ENCODE assay signal across 23 mouse cellular contexts in genomic region chr2:59747757-59748156, GRCm38 (mm10).
DNase-seq lines count a peak whose midpoint lies in the region; ATAC-seq and TF ChIP-seq lines count a peak whose summit lies in the region.
"Had no signal": no experiment of that assay in that cellular context is flagged by ENCODE, and none has a peak within 500 bp of the region (broad histone marks: within the 10 kb centered on the region; RNA-seq: fewer than 3 reads in every experiment).

No protein-coding gene starts in this region.

- H3K27ac ChIP-seq in intestine, embryonic 15.5 days, result 0 out of 2 replicates have a peak overlapping the region, but pooled peaks have one; percentile 6
- H3K27ac ChIP-seq in intestine, postnatal 0 days (ENCODE audit: low read depth, low read length), result peak overlapping the region; percentile 88
- peak overlapping the region; percentile 95 for H3K27ac ChIP-seq in small intestine, adult 2 months (ENCODE audit: insufficient read depth, low read depth, low read length)
- H3K27ac ChIP-seq: embryonic facial prominence, embryonic 10.5 days; embryonic facial prominence, embryonic 12.5 days; forebrain, embryonic 13.5 days; forebrain, embryonic 15.5 days had no signal

- peak; percentile 71 for ATAC-seq in intestine, embryonic 15.5 days
- peak; percentile 84 for ATAC-seq in intestine, postnatal 0 days
- ATAC-seq in inflammation-experienced regulatory T-cells, adult 6 months, result no peak
- ATAC-seq: activated CD4-positive, CD25-positive, alpha-beta regulatory T cell, adult 4 months; CD4-positive, CD25-positive, alpha-beta regulatory T cell, adult 4 months; forebrain, embryonic 13.5 days; forebrain, embryonic 15.5 days; Patski had no signal

- H3K4me3 ChIP-seq in intestine, embryonic 15.5 days (replicated peaks), result no peak overlapping the region
- H3K4me3 ChIP-seq in intestine, postnatal 0 days (ENCODE audit: low read depth, low read length), result no peak overlapping the region
- H3K4me3 ChIP-seq in small intestine, adult 2 months (ENCODE audit: low read depth, low read length), result no peak overlapping the region
- H3K4me3 ChIP-seq: embryonic facial prominence, embryonic 10.5 days; embryonic facial prominence, embryonic 12.5 days; forebrain, embryonic 13.5 days; forebrain, embryonic 15.5 days had no signal

- no peaks in the 10 kb centered on the region for H3K36me3 ChIP-seq in intestine, embryonic 15.5 days
- H3K36me3 ChIP-seq in intestine, postnatal 0 days (ENCODE audit: control insufficient read depth, insufficient read depth), result peaks cover 5% of the 10 kb centered on the region; the same call in 1 of the 2 replicates
- no peaks in the 10 kb centered on the region for H3K36me3 ChIP-seq in small intestine, adult 2 months (ENCODE audit: control insufficient read depth, insufficient read depth, low read length)
- H3K36me3 ChIP-seq: embryonic facial prominence, embryonic 12.5 days; forebrain, embryonic 15.5 days; G1E had no signal

- no peak for TF ChIP-seq POLR2A in small intestine, adult 2 months (IDR thresholded peaks at IDR 0.05; ENCODE audit: low read depth, low read length)

- no peaks in the 10 kb centered on the region for H3K27me3 ChIP-seq in intestine, embryonic 15.5 days (replicated peaks)
- H3K27me3 ChIP-seq in intestine, postnatal 0 days (replicated peaks; ENCODE audit: control insufficient read depth, insufficient read depth, low read length), result no peaks in the 10 kb centered on the region
- H3K27me3 ChIP-seq in small intestine, adult 2 months (ENCODE audit: control insufficient read depth, insufficient read depth, low read length), result no peaks in the 10 kb centered on the region
- H3K27me3 ChIP-seq: CH12.LX; embryonic facial prominence, embryonic 12.5 days; forebrain, embryonic 13.5 days; forebrain, embryonic 15.5 days; Patski had no signal

- WGBS in intestine, embryonic 15.5 days, result 81% methylated on average over 9 of the region's 9 CpGs
- WGBS in intestine, postnatal 0 days, result 56% methylated on average over 9 of the region's 9 CpGs
- 36% methylated on average over 9 of the region's 9 CpGs for WGBS in small intestine, adult 2 months

- no peak for TF ChIP-seq CTCF in intestine, postnatal 0 days (IDR thresholded peaks at IDR 0.05; ENCODE audit: low read depth)
- TF ChIP-seq CTCF in small intestine, adult 2 months (IDR thresholded peaks at IDR 0.05; ENCODE audit: extremely low read depth, insufficient read length, insufficient replicate concordance, low read depth, low read length), result no peak

- no peak for DNase-seq in ovary, postnatal 36 days (ENCODE audit: low spot score)
- DNase-seq: adrenal gland, adult 8-10 months; adrenal gland, postnatal 14 days; adrenal gland, postnatal 36 days; B cell, adult 2 months; cerebellum, adult 11-12 months; cerebellum, adult 2 months; cerebellum, adult 9-10 months; cerebellum, postnatal 10 days; cerebellum, postnatal 25 days had no signal

- H3K4me2 ChIP-seq in intestine, embryonic 15.5 days (replicated peaks), result no peak overlapping the region
- peak overlapping the region; percentile 18 for H3K4me2 ChIP-seq in intestine, postnatal 0 days (replicated peaks; ENCODE audit: low read depth)
- H3K4me2 ChIP-seq: embryonic facial prominence, embryonic 12.5 days; forebrain, embryonic 13.5 days; forebrain, embryonic 15.5 days had no signal

- no peak overlapping the region for H3K9ac ChIP-seq in intestine, embryonic 15.5 days
- no peak overlapping the region for H3K9ac ChIP-seq in intestine, postnatal 0 days (ENCODE audit: low read depth, low read length)
- H3K9ac ChIP-seq: embryonic facial prominence, embryonic 12.5 days; forebrain, embryonic 13.5 days; forebrain, embryonic 15.5 days had no signal

- no peaks in the 10 kb centered on the region for H3K9me3 ChIP-seq in intestine, embryonic 15.5 days
- H3K9me3 ChIP-seq in intestine, postnatal 0 days (ENCODE audit: control insufficient read depth), result no peaks in the 10 kb centered on the region
- H3K9me3 ChIP-seq: embryonic facial prominence, embryonic 10.5 days; embryonic facial prominence, embryonic 12.5 days; forebrain, embryonic 13.5 days; forebrain, embryonic 15.5 days; G1E had no signal

- peaks cover 14% of the 10 kb centered on the region for H3K4me1 ChIP-seq in intestine, embryonic 15.5 days (replicated peaks)
- peaks cover 11% of the 10 kb centered on the region for H3K4me1 ChIP-seq in intestine, postnatal 0 days (replicated peaks; ENCODE audit: control insufficient read depth, insufficient read depth, low read length)
- peaks cover 24% of the 10 kb centered on the region; the same call in 1 of the 2 replicates for H3K4me1 ChIP-seq in small intestine, adult 2 months (ENCODE audit: control insufficient read depth, insufficient read depth, insufficient read length, low read length)
- H3K4me1 ChIP-seq: forebrain, embryonic 13.5 days; forebrain, embryonic 15.5 days had no signal

Comparison
In these comparisons a context has a peak if more than half of its experiments do, and no peak if none do; other contexts are left out.
1. H3K27ac ChIP-seq: peak in every context shown above with its lines; median percentile 95 in small intestine, adult 2 months; 88 in intestine, postnatal 0 days; 6 in intestine, embryonic 15.5 days.